Mouse (Mus musculus): Measurements from ENCODE around the gene Dst.

Gene Dst

GRCm38 (mm10) chr1:34095173-34095572 is 187.1 kb downstream of the Dst start:
- intact Hi-C loops (cut with DNase I): no loop called here

GRCm38 (mm10) chr1:34096923-34097322 is 188.9 kb downstream of the Dst start:
- intact Hi-C loops (cut with DNase I): no loop called here

GRCm38 (mm10) chr1:34097640-34098039 is 189.6 kb downstream of the Dst start:
- intact Hi-C loops (cut with DNase I): no loop called here

GRCm38 (mm10) chr1:34099439-34099838 is 191.4 kb downstream of the Dst start:
- intact Hi-C loops (cut with DNase I): no loop called here

GRCm38 (mm10) chr1:34100385-34100784 is 192.4 kb downstream of the Dst start:
- intact Hi-C loops (cut with DNase I): loop anchor here (5.0 kb wide), 1 partner anchor 33 kb away; no protein-coding TSS in a partner anchor

- intact Hi-C loops (cut with DNase I): loop anchor here (5.0 kb wide), 1 partner anchor 35 kb away; no protein-coding TSS in a partner anchor
Measured at GRCm38 (mm10) chr1:34102604-34103003, 194.6 kb downstream of the Dst start.

- intact Hi-C loops (cut with DNase I): loop anchor here (5.0 kb wide), 1 partner anchor 36 kb away; no protein-coding TSS in a partner anchor
Measured at GRCm38 (mm10) chr1:34103176-34103575, 195.2 kb downstream of the Dst start.

- intact Hi-C loops (cut with DNase I): loop anchor here (5.0 kb wide), 1 partner anchor 36 kb away; no protein-coding TSS in a partner anchor
Measured at GRCm38 (mm10) chr1:34103713-34104172, 195.7 kb downstream of the Dst start.

GRCm38 (mm10) chr1:34104846-34105245 is 196.8 kb downstream of the Dst start:
- intact Hi-C loops (cut with DNase I): loop anchor here (5.0 kb wide), 1 partner anchor 38 kb away; no protein-coding TSS in a partner anchor

GRCm38 (mm10) chr1:34106606-34107005 is 198.6 kb downstream of the Dst start:
- intact Hi-C loops (cut with DNase I): no loop called here

GRCm38 (mm10) chr1:34107076-34107475 is 199.1 kb downstream of the Dst start:
- intact Hi-C loops (cut with DNase I): no loop called here

- intact Hi-C loops (cut with DNase I): loop anchor here (5.0 kb wide), 1 partner anchor 47 kb away; no protein-coding TSS in a partner anchor
Measured at GRCm38 (mm10) chr1:34109599-34110210, 201.7 kb downstream of the Dst start.

GRCm38 (mm10) chr1:34110862-34111261 is 202.8 kb downstream of the Dst start:
- intact Hi-C loops (cut with DNase I): loop anchor here (5.0 kb wide), 1 partner anchor 49 kb away; no protein-coding TSS in a partner anchor

- intact Hi-C loops (cut with DNase I): loop anchor here (5.0 kb wide), 1 partner anchor 50 kb away; no protein-coding TSS in a partner anchor
Measured at GRCm38 (mm10) chr1:34111954-34112353, 203.9 kb downstream of the Dst start.

GRCm38 (mm10) chr1:34116444-34116843 is 208.4 kb downstream of the Dst start:
- intact Hi-C loops (cut with DNase I): no loop called here

GRCm38 (mm10) chr1:34117056-34117455 is 209.0 kb downstream of the Dst start:
- intact Hi-C loops (cut with DNase I): loop anchor here (1.0 kb wide), 1 partner anchor 47 kb away; no protein-coding TSS in a partner anchor

GRCm38 (mm10) chr1:34117709-34118108 is 209.7 kb downstream of the Dst start:
- intact Hi-C loops (cut with DNase I): loop anchor here (1.0 kb wide), 1 partner anchor 47 kb away; no protein-coding TSS in a partner anchor

- intact Hi-C loops (cut with DNase I): no loop called here
Measured at GRCm38 (mm10) chr1:34120066-34120465, 212.0 kb downstream of the Dst start.

- intact Hi-C loops (cut with DNase I): no loop called here
Measured at GRCm38 (mm10) chr1:34120602-34121001, 212.6 kb downstream of the Dst start.

GRCm38 (mm10) chr1:34121157-34122015 is 213.4 kb downstream of the Dst start:
- intact Hi-C loops (cut with DNase I): no loop called here

- intact Hi-C loops (cut with DNase I): no loop called here
Measured at GRCm38 (mm10) chr1:34122198-34122597, 214.2 kb downstream of the Dst start.

- intact Hi-C loops (cut with DNase I): no loop called here
Measured at GRCm38 (mm10) chr1:34122905-34123304, 214.9 kb downstream of the Dst start.

Measured in adrenal gland (tissue).